Mouse (Mus musculus): ENCODE results near the gene Gm4707. TPM values are rescaled to one million over a fixed set of nuclear protein-coding genes. Genes with fewer than 3 reads are reported as not detected.
"Not testable (repeated sequence)": the region's sequence is repeated elsewhere in the genome, so short reads cannot be mapped to it uniquely, and the experiment has no call there.

The Gm4707 gene
- polyA plus RNA-seq, 1 experiment from 2014 or later: 0.13 TPM

GRCm38 (mm10) chr17:71475705-71476089, 16.0 kb upstream of the Gm4707 start:
- peaks cover 43% of the 10 kb centered on the region for H3K79me2 ChIP-seq (ENCODE audit: inconsistent target)
- H3K36me3 ChIP-seq (ENCODE audit: inconsistent target): no peaks in the 10 kb centered on the region
- H3K4me3 ChIP-seq (ENCODE audit: inconsistent target): peak overlapping the region; percentile 50
- H3K27ac ChIP-seq: peak overlapping the region; percentile 48
- WGBS (ENCODE audit: missing documents): under 1% methylated on average over 26 of the region's 31 CpGs

GRCm38 (mm10) chr17:71474762-71475704, 15.3 kb upstream of the Gm4707 start, which contains the start of gene Smchd1:
Gene Smchd1 (minus strand): TSS chr17:71475343.
- Histone ChIP-seq H3K27ac (peak within 1 kb of the TSS; percentile 48), H3K79me2 (ENCODE audit: inconsistent target) (peaks cover 49% of the 10 kb centered on the region)
- 1% methylated on average over 107 of the region's 109 CpGs for WGBS (ENCODE audit: missing documents)

GRCm38 (mm10) chr17:71474128-71474527, 14.4 kb upstream of the Gm4707 start:
- no peaks in the 10 kb centered on the region for H3K36me3 ChIP-seq (ENCODE audit: inconsistent target)
- 17% methylated on average over 8 of the region's 8 CpGs for WGBS (ENCODE audit: missing documents)
- peaks cover 58% of the 10 kb centered on the region for H3K79me2 ChIP-seq (ENCODE audit: inconsistent target)
- H3K27ac ChIP-seq: peak overlapping the region; percentile 24; the same call in 1 of the 2 replicates
- H3K4me3 ChIP-seq (ENCODE audit: inconsistent target): peak overlapping the region; percentile 78

More at GRCm38 (mm10) chr17:71474762-71475704, 15.3 kb upstream of the Gm4707 start, which contains the start of gene Smchd1:
- Histone ChIP-seq H3K36me3 (ENCODE audit: inconsistent target) (no peaks in the 10 kb centered on the region), H3K4me3 (ENCODE audit: inconsistent target) (peak within 1 kb of the TSS; percentile 78)

GRCm38 (mm10) chr17:71471261-71471660, 11.5 kb upstream of the Gm4707 start:
- H3K4me3 ChIP-seq (ENCODE audit: inconsistent target): no peak overlapping the region
- 55% methylated on average over 2 of the region's 2 CpGs for WGBS (ENCODE audit: missing documents)
- H3K36me3 ChIP-seq (ENCODE audit: inconsistent target): no peaks in the 10 kb centered on the region
- no peak overlapping the region for H3K27ac ChIP-seq
- peaks cover 87% of the 10 kb centered on the region for H3K79me2 ChIP-seq (ENCODE audit: inconsistent target)

DNA sequence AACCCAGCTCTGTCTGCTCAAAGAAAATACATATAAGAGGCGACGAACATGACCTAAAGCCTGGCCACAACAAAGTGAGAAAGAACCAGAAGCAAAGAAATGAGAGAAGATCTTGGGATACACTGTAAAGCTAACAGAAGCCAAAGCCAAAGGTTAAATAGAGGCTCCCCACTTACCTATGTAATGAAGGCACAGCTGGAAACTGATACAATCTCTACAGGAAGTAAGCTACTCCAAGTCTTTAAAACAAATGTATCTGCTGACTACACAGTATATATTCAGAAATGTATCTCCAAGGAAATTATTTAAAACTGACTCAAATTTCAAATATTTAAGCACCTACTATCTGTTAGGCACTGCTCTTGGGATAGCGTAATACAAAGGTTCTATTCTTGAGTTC, 594 bp upstream of the Gm4707 start:
- no peak overlapping the region for H3K27ac ChIP-seq
- H3K79me2 ChIP-seq (ENCODE audit: inconsistent target): peaks cover 94% of the 10 kb centered on the region
- no peak overlapping the region for H3K4me3 ChIP-seq (ENCODE audit: inconsistent target)
- peaks cover 59% of the 10 kb centered on the region for H3K36me3 ChIP-seq (ENCODE audit: inconsistent target)
- 89% methylated on average over 3 of the region's 3 CpGs for WGBS (ENCODE audit: missing documents)

DNA sequence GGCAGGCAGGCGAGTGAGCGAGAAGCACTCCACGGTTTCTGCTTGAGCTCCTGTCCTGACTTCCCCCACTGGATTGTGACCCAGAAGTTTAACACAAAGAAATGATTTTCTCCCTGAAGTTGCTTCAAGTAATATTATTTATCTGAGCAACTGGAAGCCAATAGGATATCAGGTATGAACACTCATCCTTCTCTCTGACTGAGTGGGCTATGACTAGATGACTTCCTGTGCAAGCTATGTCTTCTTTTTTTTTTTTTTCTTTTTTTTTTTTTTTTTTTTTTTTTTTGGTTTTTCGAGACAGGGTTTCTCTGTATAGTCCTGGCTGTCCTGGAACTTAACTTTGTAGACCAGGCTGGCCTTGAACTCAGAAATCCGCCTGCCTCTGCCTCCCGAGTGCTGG, 2.4 kb downstream of the Gm4707 start:
- not testable (repeated sequence) for H3K27ac ChIP-seq; H3K4me3 ChIP-seq (ENCODE audit: inconsistent target)
- Histone ChIP-seq H3K36me3 (ENCODE audit: inconsistent target) (peaks cover 54% of the 10 kb centered on the region), H3K79me2 (ENCODE audit: inconsistent target) (peaks cover 89% of the 10 kb centered on the region; the same call in 1 of the 2 replicates)
- WGBS (ENCODE audit: missing documents): 91% methylated on average over 3 of the region's 6 CpGs

DNA sequence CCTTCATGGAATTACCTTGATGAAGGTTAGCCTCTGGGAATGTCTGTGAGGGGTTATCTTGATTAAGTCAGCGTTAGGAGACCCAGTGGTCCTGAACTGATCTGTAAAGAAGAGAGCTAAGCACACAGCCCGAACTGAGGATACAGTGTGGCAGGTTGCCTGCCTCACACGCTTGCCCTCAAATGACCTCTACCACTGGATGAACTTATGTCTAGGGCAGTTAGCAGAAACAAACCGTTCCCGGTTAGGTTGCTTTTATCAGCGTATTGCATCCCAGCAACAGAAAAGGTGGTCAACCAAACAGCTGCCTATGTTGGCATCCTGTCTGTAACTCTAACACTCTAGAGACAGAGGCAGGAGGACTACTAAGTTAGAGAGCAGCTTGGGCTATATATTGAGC, 14.5 kb downstream of the Gm4707 start:
- WGBS (ENCODE audit: missing documents): 98% methylated on average over 6 of the region's 6 CpGs
- Histone ChIP-seq H3K27ac (no peak overlapping the region), H3K79me2 (ENCODE audit: inconsistent target) (peaks cover 20% of the 10 kb centered on the region; the same call in 1 of the 2 replicates), H3K4me3 (ENCODE audit: inconsistent target) (no peak overlapping the region), H3K36me3 (ENCODE audit: inconsistent target) (peaks cover 61% of the 10 kb centered on the region)

DNA sequence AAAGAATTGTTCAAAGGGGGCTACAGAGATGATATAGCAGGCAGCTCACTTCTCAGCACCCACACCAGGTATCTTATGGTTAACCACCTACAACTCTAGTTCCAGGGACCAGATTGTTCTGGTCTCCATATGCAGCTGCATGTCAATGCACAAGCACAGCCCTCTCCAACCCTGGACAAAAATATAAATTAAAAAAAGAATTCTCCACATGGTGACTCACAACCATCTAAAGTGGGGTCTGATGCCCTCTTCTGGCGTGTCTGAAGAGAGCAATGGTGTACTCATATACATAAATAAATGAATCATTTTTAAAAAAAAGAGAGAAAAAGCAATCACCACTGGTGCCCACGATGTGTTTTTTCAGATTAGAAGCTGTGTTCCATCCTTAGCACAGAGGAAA, 15.0 kb downstream of the Gm4707 start:
- H3K4me3 ChIP-seq (ENCODE audit: inconsistent target): no peak overlapping the region
- no peak overlapping the region for H3K27ac ChIP-seq
- 90% methylated on average over 2 of the region's 2 CpGs for WGBS (ENCODE audit: missing documents)
- peaks cover 18% of the 10 kb centered on the region; the same call in 1 of the 2 replicates for H3K79me2 ChIP-seq (ENCODE audit: inconsistent target)
- peaks cover 61% of the 10 kb centered on the region for H3K36me3 ChIP-seq (ENCODE audit: inconsistent target)

DNA sequence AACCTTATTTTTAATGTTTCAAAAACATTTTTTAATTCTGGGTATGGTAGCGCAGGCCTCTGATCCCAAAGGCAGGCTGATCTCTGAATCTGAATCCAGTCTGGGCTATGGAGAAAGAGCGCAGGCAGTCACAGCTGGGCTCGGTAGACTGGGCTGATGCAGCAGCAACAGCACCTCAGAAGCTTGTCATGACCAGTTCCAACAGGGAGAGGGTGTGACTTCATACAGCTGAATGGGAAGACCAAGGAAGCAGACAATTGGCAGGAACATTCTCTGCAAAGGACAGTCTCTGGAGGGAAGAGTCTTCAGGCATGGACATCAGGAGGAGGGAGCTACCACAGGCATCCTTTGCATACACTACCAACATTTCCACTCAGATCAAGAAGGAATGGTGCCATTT, 15.6 kb downstream of the Gm4707 start:
- whole genome bisulfite sequencing (ENCODE audit: missing documents): 95% methylated on average over 3 of the region's 3 CpGs
- H3K4me3 ChIP-seq (ENCODE audit: inconsistent target): no peak overlapping the region

DNA sequence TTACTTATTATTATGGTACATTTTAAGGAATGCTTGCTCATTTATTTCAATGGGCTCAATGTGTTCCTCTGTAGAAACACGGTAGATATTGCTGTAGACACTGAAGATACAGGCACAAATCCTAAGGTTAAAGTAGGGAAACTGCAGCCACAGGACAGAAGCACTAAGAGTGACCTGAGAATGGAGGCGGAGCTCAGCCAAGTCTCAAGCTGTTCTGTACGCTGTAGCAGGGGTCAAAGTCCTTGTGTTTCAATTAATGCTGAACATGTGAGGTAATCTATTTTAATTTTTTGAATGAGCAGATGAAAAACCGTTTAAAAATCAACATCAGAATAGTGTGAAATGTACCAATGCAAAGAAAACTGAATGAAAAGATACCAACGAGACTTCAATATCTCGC, 16.4 kb downstream of the Gm4707 start:
- no peak overlapping the region for H3K4me3 ChIP-seq (ENCODE audit: inconsistent target)
- no peak overlapping the region for H3K27ac ChIP-seq
- peaks cover 61% of the 10 kb centered on the region for H3K36me3 ChIP-seq (ENCODE audit: inconsistent target)
- H3K79me2 ChIP-seq (ENCODE audit: inconsistent target): peaks cover 14% of the 10 kb centered on the region; the same call in 1 of the 2 replicates
- WGBS (ENCODE audit: missing documents): 92% methylated on average over 6 of the region's 6 CpGs

More for the DNA sequence above, 15.6 kb downstream of the Gm4707 start:
- Histone ChIP-seq H3K79me2 (ENCODE audit: inconsistent target) (peaks cover 14% of the 10 kb centered on the region; the same call in 1 of the 2 replicates), H3K27ac (no peak overlapping the region), H3K36me3 (ENCODE audit: inconsistent target) (peaks cover 61% of the 10 kb centered on the region)

DNA sequence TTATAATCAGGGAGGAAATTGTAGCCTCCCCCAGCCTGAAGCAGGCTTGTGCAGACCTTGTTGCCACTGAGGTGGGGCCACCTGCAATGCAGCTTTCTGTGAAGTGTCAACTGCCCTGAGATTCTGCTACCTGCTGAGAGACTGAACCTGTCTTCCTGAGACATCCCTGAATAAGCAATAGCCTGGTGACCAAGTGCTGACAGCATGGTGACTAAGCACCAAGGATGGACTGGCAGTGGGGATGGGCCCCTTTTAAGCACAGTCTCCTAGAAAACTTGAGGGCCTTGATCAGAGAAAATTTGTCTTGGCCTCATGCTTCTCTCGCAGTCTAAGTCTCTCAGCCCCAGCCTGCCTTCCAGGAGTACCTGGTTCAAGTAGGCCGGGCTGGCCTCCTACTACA, 37.2 kb downstream of the Gm4707 start:
- H3K4me3 ChIP-seq (ENCODE audit: inconsistent target); H3K27ac ChIP-seq; H3K79me2 ChIP-seq (ENCODE audit: inconsistent target): not testable (repeated sequence)
- WGBS (ENCODE audit: missing documents): 86% methylated on average over 2 of the region's 2 CpGs
- H3K36me3 ChIP-seq (ENCODE audit: inconsistent target): peaks cover 34% of the 10 kb centered on the region; the same call in 1 of the 2 replicates

GRCm38 (mm10) chr17:71419448-71419847, 40.3 kb downstream of the Gm4707 start:
- H3K36me3 ChIP-seq (ENCODE audit: inconsistent target): peaks cover 56% of the 10 kb centered on the region
- H3K27ac ChIP-seq; H3K4me3 ChIP-seq (ENCODE audit: inconsistent target); H3K79me2 ChIP-seq (ENCODE audit: inconsistent target): not testable (repeated sequence)
- 95% methylated on average over 5 of the region's 5 CpGs for WGBS (ENCODE audit: missing documents)

GRCm38 (mm10) chr17:71417008-71417407, 42.7 kb downstream of the Gm4707 start:
- Histone ChIP-seq H3K36me3 (ENCODE audit: inconsistent target) (peaks cover 48% of the 10 kb centered on the region), H3K79me2 (ENCODE audit: inconsistent target) (no peaks in the 10 kb centered on the region), H3K27ac (no peak overlapping the region), H3K4me3 (ENCODE audit: inconsistent target) (no peak overlapping the region)
- 100% methylated on average over 1 of the region's 1 CpGs for WGBS (ENCODE audit: missing documents)

Data from macrophage (primary cell).